Mouse (Mus musculus): ENCODE data around the gene Cuta. TPM values are rescaled to one million over a fixed set of nuclear protein-coding genes. Genes with fewer than 3 reads are reported as not detected.
A peak's percentile ranks its signal among the peaks of the same experiment; 100 is the strongest.

The Cuta gene
- polyA plus RNA-seq, 1 experiment: 145 TPM

DNA sequence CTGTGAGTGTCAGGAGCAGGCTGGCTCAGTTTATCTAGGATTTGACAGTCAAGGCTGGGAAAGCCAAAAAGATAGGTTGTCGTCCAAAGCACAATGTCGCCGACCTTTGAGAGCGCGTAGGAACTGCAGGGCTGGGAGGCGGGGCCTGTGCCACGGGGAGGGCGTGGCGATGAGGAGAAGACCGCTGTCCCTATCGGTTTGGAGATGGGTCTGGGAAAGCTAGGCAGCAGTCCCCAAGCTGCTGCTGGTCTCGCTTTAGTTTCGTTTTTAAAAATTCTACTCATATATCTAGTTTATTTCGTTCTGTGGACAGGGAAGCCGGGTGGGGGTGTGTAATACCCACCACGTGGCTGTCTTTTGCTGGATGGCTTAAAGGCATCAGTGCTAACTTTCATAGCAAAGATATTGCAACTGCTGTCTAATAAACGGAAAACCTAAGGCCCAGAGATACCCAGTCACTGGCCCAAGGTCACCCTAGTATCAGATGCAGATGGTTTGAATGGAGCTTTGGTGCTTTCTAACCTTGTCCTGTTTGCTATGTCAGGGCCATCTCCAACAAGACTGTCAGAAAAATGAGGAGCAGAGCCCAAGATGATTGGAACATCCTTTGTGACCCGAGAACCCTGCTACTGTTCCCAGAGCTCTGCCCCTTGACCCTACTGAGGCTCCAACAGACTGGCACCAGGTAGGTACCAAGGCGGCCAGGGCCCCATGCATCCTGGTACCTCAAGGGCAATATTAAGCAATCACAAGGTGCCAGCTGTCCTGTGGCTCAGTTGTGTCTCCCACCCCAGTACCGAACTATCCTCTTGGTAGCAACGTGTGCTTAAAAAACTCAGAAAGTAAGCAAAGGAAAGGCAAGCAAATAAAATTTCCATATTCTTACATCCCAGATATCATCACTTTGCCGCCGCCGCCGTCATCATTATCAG lies 54.1 kb downstream of the Cuta start:
- Histone ChIP-seq H3K27ac (ENCODE audit: insufficient read depth, low read depth, low read length) (no peak overlapping the region), H3K4me1 (ENCODE audit: control insufficient read depth, insufficient read depth, low read length) (0 out of 2 replicates have a peak, but pooled peaks cover 3% of the 10 kb centered on the region), H3K36me3 (ENCODE audit: control insufficient read depth, insufficient read depth, low read length) (no peaks in the 10 kb centered on the region), H3K4me3 (ENCODE audit: insufficient read depth, low read depth, low read length) (peak overlapping the region; percentile 43), H3K27me3 (replicated peaks; ENCODE audit: control insufficient read depth, insufficient read depth, low read length) (no peaks in the 10 kb centered on the region)
- peak; percentile 64 for TF ChIP-seq CTCF (conservative IDR thresholded peaks at IDR 0.05; ENCODE audit: insufficient read depth, insufficient read length, low read depth, low read length)
- no peak for TF ChIP-seq POLR2A (IDR thresholded peaks at IDR 0.05; ENCODE audit: low read depth, low read length)
- DNase-seq: peak; percentile 81
- 18% methylated on average over 25 of the region's 25 CpGs for WGBS

Other genes with a start within 250 kb of the Cuta start
- 7.4 and 9.1 TPM in 2 replicates for gene Crebrf, start 223.9 kb downstream of the Cuta start, polyA plus RNA-seq (2012; rRNA removed)
- gene Bnip1, start 158.5 kb downstream of the Cuta start, polyA plus RNA-seq (2012; rRNA removed): 18.4 and 21.4 TPM in 2 replicates
- gene Nkx2-5, start 94.6 kb downstream of the Cuta start, polyA plus RNA-seq (2012; rRNA removed): 0.05 TPM in 1 of 2 replicates, not detected in the other
- gene Kifc5b, start 22.5 kb downstream of the Cuta start, polyA plus RNA-seq (2012; rRNA removed): 1.3 and 1.5 TPM in 2 replicates
- gene Phf1, start 6.5 kb downstream of the Cuta start, polyA plus RNA-seq (2012; rRNA removed): 41.2 and 52.0 TPM in 2 replicates
- 14.8 and 16.8 TPM in 2 replicates for gene Syngap1, start 1.7 kb upstream of the Cuta start, polyA plus RNA-seq (2012; rRNA removed)
- 6.5 and 10.0 TPM in 2 replicates for gene Zbtb9, start 33.6 kb upstream of the Cuta start, polyA plus RNA-seq (2012; rRNA removed)
- 36.6 and 39.4 TPM in 2 replicates for gene Bak1, start 89.4 kb upstream of the Cuta start, polyA plus RNA-seq (2012; rRNA removed)
- gene Itpr3, start 117.7 kb upstream of the Cuta start, polyA plus RNA-seq (2012; rRNA removed): 4.4 and 6.9 TPM in 2 replicates
- 208 and 218 TPM in 2 replicates for gene Uqcc2, start 194.3 kb upstream of the Cuta start, polyA plus RNA-seq (2012; rRNA removed)
- gene Ip6k3, start 228.2 kb upstream of the Cuta start, polyA plus RNA-seq (2012; rRNA removed): 0.79 and 1.1 TPM in 2 replicates